Mouse (Mus musculus) hindbrain, embryonic 13.5 days (tissue): Measurements from ENCODE around the gene Slc38a8. TPM values are rescaled to one million over a fixed set of nuclear protein-coding genes. Genes with fewer than 3 reads are reported as not detected.

ENCODE experiments used
- ATAC-seq: fragments of 200-750 bp; cut with Nextera tagmentation; 2 replicates; pipeline ENCODE4 v1.8.0; 2017; ENCODE audit warnings: moderate TSS enrichment; ENCODE audit not compliant: low FRiP score
- H3K27ac ChIP-seq: fragments of 300-500 bp; sonication (generic); 2 replicates; pipeline ENCODE4 v1.5.1; 2015; ENCODE audit warnings: inconsistent platforms, mild to moderate bottlenecking, moderate library complexity
- H3K27me3 ChIP-seq: fragments of 300-500 bp; sonication (generic); 2 replicates; pipeline ENCODE4 v1.6.1; 2015; ENCODE audit warnings: mild to moderate bottlenecking, inconsistent platforms
- H3K36me3 ChIP-seq: fragments of 300-500 bp; sonication (generic); 2 replicates; pipeline ENCODE4 v1.6.1; 2015; ENCODE audit warnings: mild to moderate bottlenecking, inconsistent platforms
- H3K4me1 ChIP-seq: fragments of 300-500 bp; sonication (generic); replicated peaks from 2 replicates; pipeline ENCODE4 v1.6.1; 2015; ENCODE audit warnings: inconsistent platforms
- H3K4me2 ChIP-seq: fragments of 300-500 bp; sonication (generic); 2 replicates; pipeline ENCODE4 v1.6.1; 2015; ENCODE audit warnings: inconsistent platforms, mild to moderate bottlenecking, moderate library complexity
- H3K4me3 ChIP-seq: fragments of 300-500 bp; sonication (generic); 2 replicates; pipeline ENCODE4 v1.5.1; 2015; ENCODE audit warnings: mild to moderate bottlenecking, inconsistent platforms
- H3K9ac ChIP-seq: fragments of 300-500 bp; sonication (generic); 2 replicates; pipeline ENCODE4 v1.6.1; 2015; ENCODE audit warnings: mild to moderate bottlenecking, inconsistent platforms
- H3K9me3 ChIP-seq: fragments of 300-500 bp; sonication (generic); 2 replicates; pipeline ENCODE4 v1.6.1; 2016; ENCODE audit warnings: inconsistent platforms
- WGBS: fragments of 180-500 bp; shearing (Covaris S2); methylation state at CpG from one replicate; pipeline ENCODE4 v1.1.7; 2015; 5-methylcytosine and 5-hydroxymethylcytosine counted together
- polyA plus RNA-seq: library from polyadenylated mRNA; unstranded; fragments of >200 nt; fragmentation: Nextera tagmentation; extraction: Ambion mirVana; gene quantifications from 2 replicates; pipeline ENCODE4 v1.2.1, GENCODE M21; 2015

The Slc38a8 gene
- polyA plus RNA-seq, 1 experiment from 2014 or later: not detected

- 24% methylated on average over 5 of the region's 5 CpGs for WGBS
- no peak for ATAC-seq
Observed at GRCm38 (mm10) chr8:119478684-119479083, 22.8 kb downstream of the Slc38a8 start.

GRCm38 (mm10) chr8:119468091-119468490, 33.4 kb downstream of the Slc38a8 start:
- ATAC-seq: no peak
- H3K9me3 ChIP-seq: no peaks in the 10 kb centered on the region
- H3K27ac ChIP-seq: no peak overlapping the region
- 92% methylated on average over 8 of the region's 8 CpGs for WGBS
- no peak overlapping the region for H3K4me3 ChIP-seq
- H3K4me1 ChIP-seq: peaks cover 42% of the 10 kb centered on the region
- no peaks in the 10 kb centered on the region; the same call in 1 of the 2 replicates for H3K36me3 ChIP-seq
- peaks cover 21% of the 10 kb centered on the region for H3K27me3 ChIP-seq
- no peak overlapping the region for H3K4me2 ChIP-seq
- H3K9ac ChIP-seq: no peak overlapping the region

More at GRCm38 (mm10) chr8:119478684-119479083, 22.8 kb downstream of the Slc38a8 start:
- Histone ChIP-seq H3K4me1 (peaks cover 9% of the 10 kb centered on the region), H3K9me3 (no peaks in the 10 kb centered on the region), H3K36me3 (no peaks in the 10 kb centered on the region), H3K4me2 (no peak overlapping the region), H3K4me3 (no peak overlapping the region), H3K9ac (no peak overlapping the region), H3K27me3 (no peaks in the 10 kb centered on the region), H3K27ac (no peak overlapping the region)

GRCm38 (mm10) chr8:119466794-119467193, 34.7 kb downstream of the Slc38a8 start:
- ATAC-seq: no peak

GRCm38 (mm10) chr8:119466105-119466504, 35.4 kb downstream of the Slc38a8 start:
- Histone ChIP-seq H3K4me2 (peak overlapping the region; percentile 39; the same call in 1 of the 2 replicates), H3K27ac (peak overlapping the region; percentile 80; the same call in 1 of the 2 replicates), H3K4me1 (peaks cover 50% of the 10 kb centered on the region), H3K9me3 (no peaks in the 10 kb centered on the region), H3K9ac (no peak overlapping the region), H3K27me3 (peaks cover 22% of the 10 kb centered on the region), H3K4me3 (no peak overlapping the region), H3K36me3 (no peaks in the 10 kb centered on the region; the same call in 1 of the 2 replicates)
- 0 out of 2 replicates have a peak, but pooled peaks have one; percentile 48 for ATAC-seq
- 2% methylated on average over 18 of the region's 18 CpGs for WGBS

More at GRCm38 (mm10) chr8:119466794-119467193, 34.7 kb downstream of the Slc38a8 start:
- Histone ChIP-seq H3K9ac (no peak overlapping the region), H3K4me2 (no peak overlapping the region), H3K27me3 (peaks cover 22% of the 10 kb centered on the region), H3K27ac (peak overlapping the region; percentile 80), H3K9me3 (no peaks in the 10 kb centered on the region), H3K4me1 (peaks cover 43% of the 10 kb centered on the region), H3K4me3 (no peak overlapping the region), H3K36me3 (no peaks in the 10 kb centered on the region; the same call in 1 of the 2 replicates)
- 44% methylated on average over 10 of the region's 10 CpGs for WGBS

- H3K4me3 ChIP-seq: no peak overlapping the region
- 30% methylated on average over 7 of the region's 7 CpGs for WGBS
- H3K36me3 ChIP-seq: no peaks in the 10 kb centered on the region; the same call in 1 of the 2 replicates
- peaks cover 22% of the 10 kb centered on the region for H3K27me3 ChIP-seq
- H3K4me1 ChIP-seq: peaks cover 68% of the 10 kb centered on the region
- no peak overlapping the region for H3K9ac ChIP-seq
- no peak overlapping the region for H3K4me2 ChIP-seq
- H3K9me3 ChIP-seq: no peaks in the 10 kb centered on the region
- no peak overlapping the region for H3K27ac ChIP-seq
- no peak for ATAC-seq
Observed at GRCm38 (mm10) chr8:119463709-119464108, 37.8 kb downstream of the Slc38a8 start.

GRCm38 (mm10) chr8:119461356-119461755, 40.1 kb downstream of the Slc38a8 start:
- Histone ChIP-seq H3K9me3 (no peaks in the 10 kb centered on the region), H3K27ac (peak overlapping the region; percentile 83), H3K36me3 (no peaks in the 10 kb centered on the region), H3K9ac (no peak overlapping the region), H3K4me3 (no peak overlapping the region), H3K4me1 (peaks cover 59% of the 10 kb centered on the region), H3K27me3 (peaks cover 18% of the 10 kb centered on the region), H3K4me2 (no peak overlapping the region)
- WGBS: 25% methylated on average over 9 of the region's 9 CpGs
- ATAC-seq: no peak

GRCm38 (mm10) chr8:119459724-119460123, 41.8 kb downstream of the Slc38a8 start:
- H3K27ac ChIP-seq: peak overlapping the region; percentile 83
- no peaks in the 10 kb centered on the region for H3K9me3 ChIP-seq
- no peaks in the 10 kb centered on the region for H3K36me3 ChIP-seq
- peak; percentile 46; the same call in 1 of the 2 replicates for ATAC-seq
- H3K4me1 ChIP-seq: peaks cover 47% of the 10 kb centered on the region
- no peak overlapping the region for H3K4me3 ChIP-seq
- no peak overlapping the region; the same call in 1 of the 2 replicates for H3K9ac ChIP-seq
- peaks cover 9% of the 10 kb centered on the region for H3K27me3 ChIP-seq
- peak overlapping the region; percentile 31; the same call in 1 of the 2 replicates for H3K4me2 ChIP-seq
- 22% methylated on average over 16 of the region's 16 CpGs for WGBS

- peaks cover 22% of the 10 kb centered on the region for H3K4me1 ChIP-seq
- peak overlapping the region; percentile 20; the same call in 1 of the 2 replicates for H3K9ac ChIP-seq
- no peaks in the 10 kb centered on the region for H3K36me3 ChIP-seq
- H3K27ac ChIP-seq: no peak overlapping the region
- 89% methylated on average over 5 of the region's 5 CpGs for WGBS
- no peaks in the 10 kb centered on the region for H3K27me3 ChIP-seq
- H3K4me2 ChIP-seq: no peak overlapping the region
- no peaks in the 10 kb centered on the region for H3K9me3 ChIP-seq
- no peak for ATAC-seq
- no peak overlapping the region for H3K4me3 ChIP-seq
Observed at GRCm38 (mm10) chr8:119456045-119456444, 45.5 kb downstream of the Slc38a8 start.

- Histone ChIP-seq H3K4me1 (peaks cover 21% of the 10 kb centered on the region), H3K36me3 (no peaks in the 10 kb centered on the region), H3K27me3 (peaks cover 20% of the 10 kb centered on the region), H3K9me3 (no peaks in the 10 kb centered on the region), H3K4me3 (no peak overlapping the region), H3K27ac (no peak overlapping the region), H3K4me2 (no peak overlapping the region), H3K9ac (no peak overlapping the region)
- WGBS: 93% methylated on average over 5 of the region's 5 CpGs
- ATAC-seq: no peak
Observed at GRCm38 (mm10) chr8:119452919-119453318, 48.6 kb downstream of the Slc38a8 start.

- Histone ChIP-seq H3K36me3 (no peaks in the 10 kb centered on the region), H3K4me1 (peaks cover 33% of the 10 kb centered on the region), H3K27me3 (peaks cover 26% of the 10 kb centered on the region), H3K4me3 (no peak overlapping the region), H3K9ac (no peak overlapping the region), H3K9me3 (no peaks in the 10 kb centered on the region), H3K4me2 (no peak overlapping the region), H3K27ac (no peak overlapping the region)
- 84% methylated on average over 4 of the region's 4 CpGs for WGBS
- ATAC-seq: no peak
Observed at GRCm38 (mm10) chr8:119451131-119451530, 50.4 kb downstream of the Slc38a8 start.

GRCm38 (mm10) chr8:119449627-119450026, 51.9 kb downstream of the Slc38a8 start:
- no peak overlapping the region for H3K4me2 ChIP-seq
- peak overlapping the region; percentile 9; the same call in 1 of the 2 replicates for H3K9ac ChIP-seq
- peaks cover 31% of the 10 kb centered on the region for H3K4me1 ChIP-seq

GRCm38 (mm10) chr8:119447781-119448170, 53.7 kb downstream of the Slc38a8 start:
- WGBS: 2% methylated on average over 17 of the region's 17 CpGs
- peak overlapping the region; percentile 77 for H3K4me2 ChIP-seq
- H3K9ac ChIP-seq: peak overlapping the region; percentile 82
- H3K27ac ChIP-seq: no peak overlapping the region
- H3K36me3 ChIP-seq: no peaks in the 10 kb centered on the region
- ATAC-seq: no peak
- peak overlapping the region; percentile 69 for H3K4me3 ChIP-seq
- H3K27me3 ChIP-seq: peaks cover 36% of the 10 kb centered on the region
- no peaks in the 10 kb centered on the region for H3K9me3 ChIP-seq
- H3K4me1 ChIP-seq: peaks cover 31% of the 10 kb centered on the region

More at GRCm38 (mm10) chr8:119449627-119450026, 51.9 kb downstream of the Slc38a8 start:
- 78% methylated on average over 12 of the region's 12 CpGs for WGBS
- Histone ChIP-seq H3K36me3 (no peaks in the 10 kb centered on the region), H3K27me3 (peaks cover 32% of the 10 kb centered on the region), H3K4me3 (no peak overlapping the region), H3K9me3 (no peaks in the 10 kb centered on the region), H3K27ac (no peak overlapping the region)
- no peak for ATAC-seq
